Mouse (Mus musculus) NIH3T3 (cell line): ENCODE measurements around the gene Spata25.
"Not testable (repeated sequence)": the region's sequence is repeated elsewhere in the genome, so short reads cannot be mapped to it uniquely, and the experiment has no call there.

Experiments used
- DNase-seq: peaks from one replicate; pipeline ENCODE4 v3.0.0-alpha.2; 2012; ENCODE audit warnings: low read depth

The Spata25 gene

DNA sequence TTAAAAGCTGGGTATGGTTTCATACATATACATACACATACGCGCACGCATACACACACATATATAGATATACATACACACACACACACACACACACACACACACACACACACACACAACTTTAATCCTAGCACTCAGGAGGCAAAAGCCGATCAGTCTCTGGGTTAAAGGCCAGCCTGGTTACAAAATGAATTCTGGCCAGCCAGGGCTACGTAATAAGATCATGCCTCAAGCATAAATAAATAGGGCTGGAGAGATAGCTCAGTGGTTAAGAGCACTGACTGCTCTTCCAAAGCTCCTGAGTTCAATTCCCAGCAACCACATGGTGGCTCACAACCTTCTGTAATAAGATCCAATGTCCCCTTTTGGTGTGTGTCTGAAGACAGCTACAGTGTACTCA, 27.2 kb upstream of the Spata25 start:
- not testable (repeated sequence) for DNase-seq

GRCm38 (mm10) chr2:164850061-164850460, 21.7 kb upstream of the Spata25 start:
- no peak for DNase-seq

- DNase-seq = peak; percentile 51
Measured at GRCm38 (mm10) chr2:164845782-164846181, 17.4 kb upstream of the Spata25 start.

GRCm38 (mm10) chr2:164835164-164835563, 6.8 kb upstream of the Spata25 start:
- no peak for DNase-seq

DNA sequence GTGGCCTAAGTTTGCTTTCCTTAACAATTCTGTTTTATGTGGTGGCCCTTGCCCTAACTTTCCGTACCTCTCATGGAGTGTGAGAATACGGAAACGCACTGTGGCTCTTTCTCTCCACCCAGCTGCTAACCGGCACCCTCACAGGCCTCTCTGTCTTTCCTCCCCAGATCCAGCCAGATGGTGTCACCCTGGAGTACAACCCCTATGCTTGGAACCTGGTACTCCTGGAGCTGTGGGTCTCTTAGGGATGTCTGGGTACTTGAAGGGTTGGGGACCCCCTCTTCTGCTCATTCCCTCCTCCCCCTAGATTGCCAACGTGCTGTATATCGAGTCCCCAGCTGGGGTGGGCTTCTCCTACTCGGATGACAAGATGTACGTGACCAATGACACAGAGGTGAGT, 6.2 kb upstream of the Spata25 start:
- DNase-seq = peak; percentile 60

- peak; percentile 100 for DNase-seq
Measured at GRCm38 (mm10) chr2:164833314-164833959, 5.1 kb upstream of the Spata25 start, which contains the start of gene Neurl2. Gene Neurl2 (minus strand): TSS chr2:164833456.

DNA sequence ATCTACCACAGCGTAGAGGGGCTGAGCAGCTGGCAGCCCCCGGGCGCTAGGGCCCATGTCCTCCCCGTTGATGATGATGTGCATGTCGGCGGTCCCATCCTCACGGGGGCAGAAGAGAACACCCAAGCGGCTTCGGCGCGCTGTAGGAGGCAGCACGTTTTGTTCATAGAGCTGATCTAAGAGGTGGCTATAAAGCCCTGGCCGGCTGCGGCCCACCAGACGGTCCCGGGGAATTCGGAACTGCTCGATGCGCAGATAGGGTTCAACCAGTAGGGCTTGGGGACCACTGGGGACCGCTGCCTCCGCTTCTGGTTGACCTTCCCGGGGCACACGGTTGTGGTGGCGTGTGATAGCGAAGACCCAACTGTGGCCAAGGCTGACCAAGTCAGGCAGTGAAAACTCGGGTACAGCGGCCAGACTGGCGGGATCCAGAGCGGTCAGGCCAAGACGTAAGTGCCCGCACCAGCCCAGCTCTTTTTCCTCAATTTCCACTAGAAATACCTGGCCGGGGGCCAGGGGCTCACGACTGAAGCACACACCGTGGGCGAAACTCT, 4.5 kb upstream of the Spata25 start, which contains the start of gene Ctsa:
Gene Ctsa, plus strand, starts transcription at position 126 of the 554 bp plus-strand sequence.
- DNase-seq = peak; percentile 88

DNA sequence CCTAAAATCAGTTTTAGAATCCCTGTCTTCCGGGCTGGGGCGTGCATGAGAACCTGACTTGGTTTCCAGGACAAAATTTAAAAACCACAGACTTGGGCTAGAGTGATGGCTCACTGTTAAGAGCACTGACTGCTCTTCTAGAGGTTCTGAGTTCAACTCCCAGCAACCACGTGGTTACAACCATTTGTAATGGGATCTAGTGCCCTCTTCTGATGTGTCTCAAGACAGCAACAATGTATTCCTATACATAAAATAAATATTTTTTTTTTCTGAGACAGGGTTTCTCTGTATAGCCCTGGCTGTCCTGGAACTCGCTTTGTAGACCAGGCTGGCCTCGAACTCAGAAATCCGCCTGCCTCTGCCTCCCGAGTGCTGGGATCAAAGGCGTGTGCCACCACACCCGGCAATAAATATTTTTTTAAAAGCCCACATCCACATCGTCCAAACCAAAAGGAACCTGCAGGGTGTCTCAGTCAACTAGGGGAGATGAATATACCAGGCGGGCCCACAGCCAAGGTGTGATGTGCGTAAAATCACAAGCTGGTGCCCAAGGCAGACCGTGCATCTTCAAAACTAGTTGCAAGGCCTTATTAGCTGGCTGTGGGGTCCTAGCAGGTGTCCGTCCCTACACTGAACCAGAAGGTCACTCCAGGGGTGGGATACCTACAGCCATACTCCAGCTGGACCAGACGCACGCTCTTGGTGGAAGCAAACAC, 3.9 kb upstream of the Spata25 start:
- DNase-seq = peak; percentile 40

DNA sequence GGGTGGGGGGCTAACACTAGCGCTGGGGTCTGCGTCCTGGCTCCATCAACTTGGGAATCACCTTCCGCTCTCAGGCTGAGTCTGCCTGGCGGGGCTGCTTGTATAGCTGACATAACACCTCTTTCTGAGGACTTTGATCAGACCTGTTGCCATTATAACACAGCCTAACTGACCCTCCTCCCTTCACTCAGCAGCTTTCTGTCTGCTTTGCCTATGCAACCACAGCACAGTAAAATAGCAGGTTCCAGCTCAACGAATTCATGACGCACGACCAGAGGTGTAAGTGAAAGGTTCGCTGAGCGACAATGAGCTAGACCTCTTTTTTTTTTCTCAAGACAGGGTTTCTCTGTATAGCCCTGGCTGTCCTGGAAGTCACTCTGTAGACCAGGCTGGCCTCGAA, 2.7 kb upstream of the Spata25 start:
- no peak for DNase-seq

- no peak for DNase-seq
Measured at GRCm38 (mm10) chr2:164829090-164829489, 753 bp upstream of the Spata25 start.

DNA sequence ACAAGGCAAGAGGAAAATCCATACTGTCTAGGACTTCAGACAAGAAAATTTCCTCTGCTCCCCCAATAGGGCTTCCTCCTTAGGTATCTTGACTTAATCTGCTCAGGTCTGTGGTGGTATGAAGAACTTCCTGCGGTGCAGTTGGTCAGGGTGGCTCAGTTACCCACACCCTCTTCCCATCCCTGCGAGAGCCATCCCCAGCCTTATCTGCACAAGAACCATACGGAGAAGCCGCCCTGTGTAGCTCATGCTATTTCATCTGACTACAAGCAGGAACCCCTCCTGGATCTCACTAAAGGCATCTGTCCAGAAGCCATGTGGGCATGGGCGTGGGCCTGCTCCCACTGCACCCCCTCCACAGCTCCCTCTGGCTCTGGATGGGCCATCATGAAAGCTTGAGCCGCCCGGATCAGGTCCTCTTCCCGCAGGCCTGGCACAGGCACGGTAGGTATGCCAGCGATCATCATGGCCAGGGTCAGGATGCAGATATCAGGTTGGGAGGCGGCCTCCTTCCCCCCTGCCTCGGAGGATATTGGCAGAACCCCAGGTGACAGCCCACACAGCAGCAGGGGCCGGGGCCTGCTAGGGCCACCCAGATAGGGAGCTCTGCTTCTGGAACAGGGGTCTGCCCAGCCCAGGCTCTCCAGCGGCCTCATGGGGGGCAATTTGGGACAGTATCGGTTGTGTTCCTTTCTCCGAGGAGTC, 1.0 kb downstream of the Spata25 start:
- no peak for DNase-seq

GRCm38 (mm10) chr2:164825521-164825920, 2.8 kb downstream of the Spata25 start:
- DNase-seq = no peak

- no peak for DNase-seq
Measured at GRCm38 (mm10) chr2:164823969-164824368, 4.4 kb downstream of the Spata25 start.

GRCm38 (mm10) chr2:164823181-164823585, 5.2 kb downstream of the Spata25 start:
- peak; percentile 65 for DNase-seq

DNA sequence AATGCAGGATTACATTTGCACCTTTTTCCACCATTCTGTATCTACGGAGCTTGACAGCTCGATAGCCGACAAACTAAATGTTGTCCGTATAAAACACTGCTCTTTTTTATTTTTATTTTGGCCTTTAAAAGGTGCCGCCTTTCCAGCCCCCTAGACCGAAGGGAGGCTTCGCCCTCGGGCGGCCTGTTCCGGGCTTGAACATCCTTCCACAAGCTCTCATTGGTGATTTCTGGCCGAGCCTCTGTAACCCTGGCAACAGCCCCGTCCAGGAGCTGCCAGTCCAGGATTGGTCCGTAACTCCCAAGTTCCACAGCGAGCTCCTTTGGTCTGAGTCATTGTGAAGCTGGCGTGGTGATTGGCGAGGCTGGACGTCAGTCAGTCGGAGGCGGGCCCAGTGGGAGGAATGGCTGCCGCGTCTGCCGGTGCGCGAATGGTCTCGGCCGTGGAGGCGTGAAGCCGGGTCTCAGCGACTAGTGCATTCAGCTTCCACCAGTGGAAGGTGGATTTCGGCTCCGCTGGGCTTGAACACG, 5.6 kb downstream of the Spata25 start, which contains the start of gene Zswim1:
Gene Zswim1, plus strand, starts transcription at position 51 of the 530 bp plus-strand sequence.
- DNase-seq = peak; percentile 99

DNA sequence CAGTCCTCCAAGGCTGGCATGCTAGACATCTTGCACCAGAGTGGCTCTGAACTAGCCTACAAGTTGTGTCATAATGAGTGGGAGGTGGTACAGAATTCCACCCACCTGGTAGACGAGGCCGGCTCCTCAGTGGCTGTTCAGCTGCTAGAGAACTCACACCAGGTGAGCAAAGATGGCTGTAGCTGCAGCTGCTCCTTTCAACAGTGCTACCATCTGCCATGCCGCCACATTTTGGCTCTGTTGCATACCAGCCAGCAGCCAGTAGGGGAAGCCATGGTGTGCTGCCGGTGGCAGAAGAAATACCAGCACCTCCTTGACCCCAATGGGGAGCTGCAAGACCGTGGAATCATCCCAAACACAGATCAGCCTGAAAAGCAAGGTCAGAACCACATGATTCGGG, 7.3 kb downstream of the Spata25 start:
- no peak for DNase-seq

DNA sequence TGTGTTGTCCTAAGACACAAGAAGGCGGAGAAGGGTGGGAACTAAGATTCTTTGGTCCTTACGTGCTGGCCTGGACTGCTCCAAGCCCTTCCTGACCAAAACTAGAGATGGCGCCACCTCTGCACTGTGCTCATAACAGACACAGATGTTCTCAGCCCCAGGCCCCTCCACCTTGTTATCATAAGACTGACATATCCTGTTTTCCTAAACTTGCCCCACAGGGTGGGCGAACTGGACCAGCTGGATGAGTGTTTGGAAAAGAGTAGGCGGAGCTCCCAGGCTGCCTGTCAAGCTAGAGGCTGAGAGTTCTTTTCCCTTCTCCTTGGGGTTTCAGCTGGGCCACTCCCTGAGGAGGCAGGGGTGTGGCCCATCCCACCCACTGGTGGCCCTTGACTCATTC, 10.6 kb downstream of the Spata25 start:
- DNase-seq = peak; percentile 36

- DNase-seq = no peak
Measured at GRCm38 (mm10) chr2:164817206-164817605, 11.1 kb downstream of the Spata25 start.

DNA sequence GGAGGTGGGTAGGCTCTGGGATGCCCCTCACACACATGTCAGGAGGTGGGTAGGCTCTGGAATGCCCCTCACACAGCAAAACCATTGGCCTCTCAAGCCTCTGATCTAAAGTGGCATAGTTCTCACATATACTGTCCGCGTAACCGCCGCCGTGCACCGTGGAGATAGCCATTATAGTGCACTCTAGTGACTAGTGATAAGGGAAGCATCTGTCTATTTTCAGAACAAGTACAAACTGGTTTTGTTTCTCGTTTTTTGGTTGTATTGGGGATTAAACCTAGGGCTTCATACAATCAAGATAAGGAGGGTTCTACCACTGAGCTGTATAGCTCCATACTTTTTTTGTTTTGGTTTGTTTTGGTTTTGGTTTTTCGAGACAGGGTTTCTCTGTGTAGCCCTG, 12.5 kb downstream of the Spata25 start:
- DNase-seq = no peak

DNA sequence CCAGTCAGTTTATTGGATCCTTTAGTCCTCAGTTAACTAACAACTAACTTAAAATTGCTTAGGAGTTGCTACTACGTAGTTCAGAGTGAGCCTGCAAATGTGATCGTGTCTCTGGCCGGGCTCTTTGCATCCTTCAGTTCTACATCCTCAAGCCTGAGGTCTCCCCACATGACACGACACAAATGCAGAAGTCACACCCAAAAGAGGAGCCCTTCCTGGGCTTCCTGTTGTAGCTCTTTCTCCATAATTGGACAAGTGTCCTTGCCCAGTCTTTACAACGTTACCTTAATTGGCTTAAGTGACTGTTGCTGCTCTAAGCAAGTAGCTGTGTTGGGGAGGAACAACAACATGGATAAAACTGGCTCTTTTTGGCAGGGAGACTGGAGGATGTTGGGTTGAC, 13.0 kb downstream of the Spata25 start:
- no peak for DNase-seq

GRCm38 (mm10) chr2:164813557-164813956, 14.8 kb downstream of the Spata25 start:
- no peak for DNase-seq

GRCm38 (mm10) chr2:164806614-164807013, 21.7 kb downstream of the Spata25 start:
- DNase-seq = no peak
